Mouse (Mus musculus) mouse trophoblast stem cell (cell line): ENCODE measurements around the gene Foxa3.
"Not testable (repeated sequence)": the region's sequence is repeated elsewhere in the genome, so short reads cannot be mapped to it uniquely, and the experiment has no call there.

Experiments used
- in situ Hi-C, 2 experiments: fragments of 300-500 bp; cut with MseI, MboI; formaldehyde crosslinking; loops; 2 replicates in 1 of 2; 3 replicates in 1 of 2; pipeline ENCODE4 v1.15.1; 2025

Foxa3 gene

DNA sequence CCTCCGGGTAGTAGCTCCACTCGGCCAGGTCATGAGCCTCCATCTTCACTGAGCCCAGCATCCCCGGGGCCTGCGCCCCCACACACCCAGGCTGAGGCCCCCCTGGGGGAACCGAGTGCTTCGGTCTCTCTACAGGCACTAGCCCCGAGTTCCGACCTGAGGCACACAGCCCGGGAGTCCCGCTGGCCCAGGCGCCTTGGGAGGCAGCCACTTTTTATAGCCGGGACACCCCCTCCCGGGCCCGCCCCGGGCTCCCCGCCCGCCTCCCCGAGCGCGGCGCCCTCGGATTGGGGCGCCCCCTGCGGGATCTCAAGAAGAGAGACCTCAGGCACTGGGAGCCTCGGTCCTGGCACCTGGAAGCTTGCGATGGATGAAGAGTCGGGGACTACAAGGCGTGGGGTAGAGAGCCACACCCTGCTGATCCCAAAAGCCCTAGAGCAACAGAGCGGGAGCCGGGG, at the start of gene Foxa3:
Gene Foxa3 (minus strand): TSS at position 182 of the 458 bp plus-strand sequence.
- in situ Hi-C loops = no loop called here

- in situ Hi-C loops = not testable (repeated sequence)
Observed at GRCm38 (mm10) chr7:19071024-19071423, 47.7 kb upstream of the Foxa3 start.

GRCm38 (mm10) chr7:19069500-19069899, 46.2 kb upstream of the Foxa3 start:
- in situ Hi-C loops = loop anchor here in 1 of 2 experiments (5.0 kb wide), 1 partner anchor 43 kb away; no protein-coding TSS in a partner anchor

- in situ Hi-C loops = loop anchor here in 1 of 2 experiments (5.0 kb wide), 1 partner anchor 44 kb away; no protein-coding TSS in a partner anchor
Observed at GRCm38 (mm10) chr7:19068707-19069106, 45.4 kb upstream of the Foxa3 start.

- in situ Hi-C loops = loop anchor here in 1 of 2 experiments (5.0 kb wide), 1 partner anchor 44 kb away; no protein-coding TSS in a partner anchor
Observed at GRCm38 (mm10) chr7:19067935-19068334, 44.6 kb upstream of the Foxa3 start.

DNA sequence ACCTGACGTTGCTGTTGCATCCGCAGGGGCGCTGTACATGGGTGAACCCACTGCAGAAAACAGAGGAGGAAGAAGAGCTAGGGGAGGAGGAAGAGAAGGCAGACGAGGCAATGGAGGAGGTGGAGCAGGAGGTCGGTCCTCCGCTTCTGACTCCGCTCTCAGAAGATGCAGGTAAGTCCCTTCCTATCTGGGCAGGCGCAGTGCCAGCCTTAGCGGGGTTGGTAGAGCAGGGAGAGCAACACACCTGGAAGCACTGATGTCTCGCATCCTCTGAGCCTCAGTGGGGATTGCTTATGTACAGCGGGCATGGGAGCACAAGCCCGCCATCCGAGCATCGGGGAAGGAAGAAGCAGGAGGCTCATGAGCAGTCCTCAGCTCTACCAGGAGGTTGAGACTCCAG, 43.7 kb upstream of the Foxa3 start:
- in situ Hi-C loops = loop anchor here in 1 of 2 experiments (5.0 kb wide), 1 partner anchor 45 kb away; no protein-coding TSS in a partner anchor

GRCm38 (mm10) chr7:19065896-19066295, 42.6 kb upstream of the Foxa3 start:
- in situ Hi-C loops = loop anchor here in 1 of 2 experiments (5.0 kb wide), 1 partner anchor 46 kb away; no protein-coding TSS in a partner anchor

GRCm38 (mm10) chr7:19057405-19057804, 34.1 kb upstream of the Foxa3 start:
- in situ Hi-C loops = no loop called here

DNA sequence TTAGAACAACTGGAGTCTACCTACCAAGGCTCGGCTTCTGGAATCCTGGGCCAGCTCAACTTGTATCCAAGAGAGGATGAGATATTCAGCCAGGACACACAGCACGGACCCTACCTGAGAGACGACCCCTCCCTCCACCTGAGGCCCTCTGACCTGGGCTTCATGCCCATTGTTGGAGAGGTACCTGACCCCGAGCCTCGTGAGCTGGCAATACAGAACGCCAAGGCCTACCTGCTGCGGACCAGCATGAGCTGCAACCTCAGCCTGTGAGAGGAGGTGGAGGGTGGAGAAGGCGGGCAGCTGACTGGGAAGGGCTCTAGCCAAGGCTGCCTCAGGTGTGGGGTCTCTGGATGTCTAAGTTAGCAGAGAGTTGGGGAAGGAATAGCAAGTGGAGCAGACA, 31.8 kb upstream of the Foxa3 start:
- in situ Hi-C loops = no loop called here

GRCm38 (mm10) chr7:19054777-19055076, 31.4 kb upstream of the Foxa3 start:
- in situ Hi-C loops = no loop called here

DNA sequence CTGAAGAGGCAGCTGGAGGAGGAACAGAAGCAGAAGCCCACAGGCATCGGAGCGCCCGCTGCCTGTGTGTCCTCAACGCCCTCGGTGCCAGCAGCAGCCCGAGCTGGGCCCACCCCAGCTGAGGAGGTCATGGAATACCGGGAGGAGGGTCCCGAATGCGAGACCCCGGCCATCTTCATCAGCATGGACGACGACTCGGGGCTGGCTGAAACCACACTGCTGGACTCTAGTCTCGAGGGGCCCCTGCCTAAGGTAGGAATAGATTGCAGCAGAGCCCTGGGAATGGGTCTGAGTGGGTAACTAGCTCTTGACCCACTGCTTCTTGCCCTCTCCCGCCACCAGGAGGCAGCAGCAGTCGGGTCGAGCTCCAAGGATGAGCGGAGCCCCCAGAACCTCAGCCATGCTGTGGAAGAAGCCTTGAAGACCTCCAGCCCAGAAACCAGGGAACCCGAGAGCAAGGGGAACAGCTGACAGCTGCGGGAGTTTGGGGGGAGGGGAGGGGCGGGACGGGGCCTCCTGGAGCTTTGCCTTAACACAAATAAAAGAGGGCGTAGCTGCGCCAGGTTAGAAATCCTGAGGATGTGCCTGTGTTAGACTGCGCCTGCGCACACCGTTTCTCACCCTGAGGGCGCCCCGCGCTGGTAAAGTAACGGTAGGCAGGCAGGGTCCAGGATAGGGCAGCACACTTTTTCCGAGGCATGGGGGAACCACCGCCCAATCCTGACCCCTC, 30.9 kb upstream of the Foxa3 start, which contains the start of gene Rsph6a:
Gene Rsph6a (plus strand): TSS at position 644 of the 730 bp plus-strand sequence.
- in situ Hi-C loops = no loop called here

GRCm38 (mm10) chr7:19053136-19053532, 29.8 kb upstream of the Foxa3 start:
- in situ Hi-C loops = no loop called here

DNA sequence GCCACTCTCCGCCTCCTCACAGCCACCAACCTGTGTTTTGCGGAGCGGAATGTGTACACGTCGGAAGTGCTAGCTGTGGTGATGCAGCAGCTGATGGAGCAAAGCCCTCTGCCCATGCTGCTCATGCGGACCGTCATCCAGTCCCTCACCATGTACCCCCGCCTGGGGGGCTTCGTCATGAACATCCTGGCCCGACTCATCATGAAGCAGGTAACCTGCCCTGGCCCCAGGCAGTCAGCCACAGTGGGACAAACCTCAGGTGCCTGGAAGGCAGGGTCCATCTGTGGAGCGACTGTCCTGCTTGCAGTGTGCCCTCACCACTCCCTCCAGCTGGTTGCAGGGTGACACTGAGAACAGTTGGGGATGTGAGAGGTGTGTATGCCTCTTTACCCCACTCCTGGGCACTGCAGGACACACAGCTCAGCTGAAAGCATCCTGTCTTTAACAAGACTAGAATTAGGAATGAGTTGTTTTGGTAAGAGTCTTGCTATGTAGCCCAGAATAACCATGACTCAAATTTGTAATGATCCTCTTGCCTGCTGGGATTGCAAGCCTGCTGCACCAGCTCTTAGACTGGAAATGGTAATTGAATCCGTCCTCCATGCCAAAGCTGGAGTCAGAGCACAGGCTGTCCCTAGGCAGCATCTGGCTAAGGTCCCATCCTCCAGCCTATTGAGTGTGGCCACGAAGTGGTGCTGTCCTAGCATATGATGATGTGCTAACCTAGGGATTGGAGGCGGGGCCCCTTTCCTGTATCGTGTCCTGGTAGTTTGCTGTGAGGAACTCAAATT, 29.2 kb upstream of the Foxa3 start:
- in situ Hi-C loops = no loop called here

- in situ Hi-C loops = no loop called here
Observed at GRCm38 (mm10) chr7:19051161-19051560, 27.8 kb upstream of the Foxa3 start.

GRCm38 (mm10) chr7:19050172-19050571, 26.8 kb upstream of the Foxa3 start:
- in situ Hi-C loops = no loop called here

DNA sequence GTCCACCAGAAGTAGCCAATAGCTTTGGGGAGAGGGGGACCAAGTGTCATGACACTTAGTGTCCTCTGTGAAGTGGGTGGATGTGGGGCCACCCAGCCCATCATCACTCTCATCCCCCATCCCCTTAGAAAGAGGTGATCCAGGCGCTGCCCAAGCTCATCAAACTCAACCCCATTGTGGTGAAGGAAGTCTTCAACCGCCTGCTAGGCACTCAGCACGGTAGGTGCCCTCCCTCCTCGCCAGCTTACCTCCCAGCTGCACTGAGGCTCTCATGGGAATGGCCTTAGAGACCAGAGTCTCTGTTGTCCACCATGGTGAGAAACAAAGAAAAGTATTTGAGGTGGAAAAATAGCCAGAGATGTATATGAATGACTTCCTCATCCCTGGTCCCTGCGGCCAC, 25.9 kb upstream of the Foxa3 start:
- in situ Hi-C loops = no loop called here

GRCm38 (mm10) chr7:19048006-19048527, 24.7 kb upstream of the Foxa3 start:
- in situ Hi-C loops = no loop called here

- in situ Hi-C loops = no loop called here
Observed at GRCm38 (mm10) chr7:19046286-19047069, 23.1 kb upstream of the Foxa3 start.

DNA sequence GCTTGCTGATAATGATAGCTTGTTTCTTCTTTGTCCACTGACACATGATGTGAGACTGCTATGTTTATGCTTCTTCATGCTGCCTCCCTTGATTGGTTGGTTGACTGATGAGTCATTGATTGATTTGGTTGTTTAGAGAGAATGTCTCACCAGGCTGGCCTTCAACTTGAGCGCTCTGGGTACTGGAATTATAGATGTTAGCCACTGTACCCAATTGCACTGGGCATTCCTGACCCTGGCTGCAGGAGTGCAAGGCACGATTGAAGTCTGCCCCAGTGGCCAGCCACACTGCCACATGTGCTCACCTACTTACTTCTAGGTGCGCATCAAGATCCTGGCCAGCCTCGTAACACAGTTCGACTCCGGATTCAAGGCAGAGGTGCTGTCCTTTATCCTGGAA, 21.3 kb upstream of the Foxa3 start:
- in situ Hi-C loops = no loop called here

- in situ Hi-C loops = no loop called here
Observed at GRCm38 (mm10) chr7:19031641-19032040, 8.3 kb upstream of the Foxa3 start.

DNA sequence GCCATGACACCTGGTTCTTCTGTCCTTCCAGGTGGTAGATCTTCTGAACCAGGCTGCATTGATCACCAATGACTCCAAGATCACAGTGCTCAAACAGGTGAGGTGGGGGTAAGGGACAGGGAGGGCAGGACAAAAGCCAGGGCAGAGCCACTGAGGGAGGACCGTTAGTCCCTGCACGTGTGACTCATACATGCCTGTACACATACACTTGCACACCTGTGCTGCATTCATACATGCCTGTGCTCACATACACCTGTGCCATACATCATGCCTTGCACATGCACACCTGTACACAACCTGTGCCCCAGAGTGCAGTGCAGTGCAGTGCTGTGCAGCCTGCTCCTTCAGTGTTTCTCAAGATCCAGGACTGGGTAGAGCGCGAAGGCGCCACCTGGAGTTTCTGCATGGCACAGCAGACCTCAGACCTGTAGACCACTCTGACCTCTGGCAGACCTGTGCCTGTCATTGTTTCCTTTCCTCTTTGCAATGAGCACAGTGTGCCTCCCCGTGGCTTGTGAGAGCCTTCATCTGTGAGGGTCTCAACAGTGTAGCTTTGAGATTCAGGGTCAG, 5.8 kb upstream of the Foxa3 start:
- in situ Hi-C loops = no loop called here
